8 mouse cellular contexts compared by ENCODE assay signal in the genomic region with DNA sequence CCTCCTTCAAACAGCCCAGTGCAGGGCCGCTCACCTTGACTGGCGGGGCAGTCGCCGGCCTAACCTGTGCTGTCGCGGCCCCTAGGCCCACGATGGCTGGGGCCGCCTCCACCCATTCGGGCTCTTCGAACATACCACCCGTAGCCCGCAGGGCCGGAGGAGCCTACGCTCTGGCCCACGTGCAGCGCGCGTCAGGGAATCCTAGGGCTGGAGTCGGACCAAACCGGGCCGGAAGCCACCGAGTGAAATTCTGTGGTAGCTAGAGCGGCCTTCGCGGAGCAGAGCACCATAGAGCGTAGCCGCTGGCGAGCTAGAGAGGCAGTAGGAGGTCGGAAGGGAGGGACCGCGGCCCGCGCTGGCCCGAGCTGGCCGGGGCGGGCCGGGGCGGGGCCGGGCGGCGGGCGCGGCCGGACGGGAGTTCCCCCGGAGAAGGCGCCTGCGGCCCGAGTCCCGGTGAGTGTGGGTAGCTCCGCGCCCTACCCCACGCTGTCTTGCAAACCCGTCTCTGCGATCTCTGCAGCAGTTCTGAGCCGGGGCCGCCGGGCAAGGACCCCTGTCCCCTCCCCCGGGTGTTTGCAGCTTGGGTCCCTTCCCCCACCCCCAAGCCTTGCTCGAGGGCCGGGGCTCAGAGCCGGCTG. TPM values are rescaled to one million over a fixed set of nuclear protein-coding genes. Genes with fewer than 3 reads are reported as not detected.
DNase-seq lines count a peak whose midpoint lies in the region; ATAC-seq and TF ChIP-seq lines count a peak whose summit lies in the region.

A gene (plus strand): TSS at position 329 of the 638 bp plus-strand sequence.

- TF ChIP-seq CTCF in bone marrow, adult 2 months (IDR thresholded peaks at IDR 0.05; ENCODE audit: control insufficient read depth, insufficient read depth, low read length), result no peak

- under 1% methylated on average over 61 of the region's 62 CpGs for WGBS in bone marrow, adult 2 months
- WGBS in embryonic facial prominence, embryonic 15.5 days, result under 1% methylated on average over 62 of the region's 62 CpGs
- WGBS in kidney, embryonic 15.5 days, result under 1% methylated on average over 52 of the region's 62 CpGs

- H3K9ac ChIP-seq in embryonic facial prominence, embryonic 15.5 days, result peak within 1 kb of the TSS; percentile 86
- peak within 1 kb of the TSS; percentile 95 for H3K9ac ChIP-seq in kidney, embryonic 15.5 days

- H3K9me3 ChIP-seq in embryonic facial prominence, embryonic 15.5 days (replicated peaks), result no peaks in the 10 kb centered on the region
- H3K9me3 ChIP-seq in kidney, embryonic 15.5 days (replicated peaks), result no peaks in the 10 kb centered on the region

- TF ChIP-seq POLR2A in bone marrow, adult 2 months (IDR thresholded peaks at IDR 0.05; ENCODE audit: borderline replicate concordance, control insufficient read depth, low read depth, low read length), result peak; percentile 11; the same call in 1 of the 2 replicates

- H3K4me2 ChIP-seq in embryonic facial prominence, embryonic 15.5 days (replicated peaks), result peak within 1 kb of the TSS; percentile 59
- peak within 1 kb of the TSS; percentile 64 for H3K4me2 ChIP-seq in kidney, embryonic 15.5 days

- peak; percentile 97 for ATAC-seq in embryonic facial prominence, embryonic 15.5 days (ENCODE audit: insufficient number of reproducible peaks, low FRiP score, low TSS enrichment, low read depth)
- peak; percentile 98 for ATAC-seq in kidney, embryonic 15.5 days (replicated peaks; ENCODE audit: low FRiP score)
- ATAC-seq in monocyte, adult 5-6 weeks (replicated peaks; ENCODE audit: insufficient number of reproducible peaks, low FRiP score, low TSS enrichment, poor library complexity, severe bottlenecking), result peak; percentile 92

- peaks cover 55% of the 10 kb centered on the region for H3K36me3 ChIP-seq in embryonic facial prominence, embryonic 15.5 days
- H3K36me3 ChIP-seq in kidney, embryonic 15.5 days, result peaks cover 55% of the 10 kb centered on the region

- peak within 1 kb of the TSS; percentile 75 for H3K27ac ChIP-seq in bone marrow, adult 2 months (ENCODE audit: control insufficient read depth, insufficient read depth, low read depth, low read length, poor library complexity)
- peak within 1 kb of the TSS; percentile 89 for H3K27ac ChIP-seq in embryonic facial prominence, embryonic 15.5 days (replicated peaks)
- peak within 1 kb of the TSS; percentile 95 for H3K27ac ChIP-seq in kidney, embryonic 15.5 days

- peak within 1 kb of the TSS; percentile 96 for H3K4me3 ChIP-seq in bone marrow, adult 2 months (replicated peaks; ENCODE audit: control insufficient read depth, low read depth, low read length)
- H3K4me3 ChIP-seq in embryonic facial prominence, embryonic 15.5 days (replicated peaks), result peak within 1 kb of the TSS; percentile 74
- peak within 1 kb of the TSS; percentile 89 for H3K4me3 ChIP-seq in kidney, embryonic 15.5 days (replicated peaks)

- DNase-seq in 416B (ENCODE audit: low read depth) (peak; percentile 93), liver (peak; percentile 93)
- peak; percentile 96 for DNase-seq in heart, adult 9 months (ENCODE audit: low spot score in 2 of 2)
- peak; percentile 89 to 94 for DNase-seq in spleen, postnatal 4 days (ENCODE audit: low spot score in 2 of 2)

- no peaks in the 10 kb centered on the region for H3K27me3 ChIP-seq in embryonic facial prominence, embryonic 15.5 days
- H3K27me3 ChIP-seq in kidney, embryonic 15.5 days, result no peaks in the 10 kb centered on the region

- no peaks in the 10 kb centered on the region; the same call in 1 of the 2 replicates for H3K4me1 ChIP-seq in bone marrow, adult 2 months (ENCODE audit: control insufficient read depth, insufficient read depth, low read length)
- H3K4me1 ChIP-seq in embryonic facial prominence, embryonic 15.5 days, result peaks cover 37% of the 10 kb centered on the region
- H3K4me1 ChIP-seq in kidney, embryonic 15.5 days, result peaks cover 37% of the 10 kb centered on the region

RNA-seq across cellular contexts. Expression of the gene that starts here (rescaled TPM):
- polyA plus RNA-seq in bone marrow, adult 2 months (2011; ENCODE audit: insufficient read depth, insufficient read length, low replicate concordance, missing spikeins), result 79.3 and 114 TPM in 2 replicates
- polyA plus RNA-seq in embryonic facial prominence, embryonic 15.5 days (2015; fragmentation: Nextera tagmentation; extraction: Ambion mirVana), result 357 and 386 TPM in 2 replicates
- polyA plus RNA-seq in kidney, embryonic 15.5 days (2015; fragmentation: Nextera tagmentation; extraction: Ambion mirVana), result 331 and 360 TPM in 2 replicates
- 105 to 145 TPM (median 128 TPM) in 3 replicates for total RNA-seq in monocyte, adult 5-6 weeks (2017)

Comparison
In these comparisons a context has a peak if more than half of its experiments do, and no peak if none do; other contexts are left out.
1. Peak in every context shown above with its lines: DNase-seq, ATAC-seq, H3K4me3 ChIP-seq and H3K27ac ChIP-seq.